In genomic region chr17:45595736-45596390, GRCm38 (mm10) we compare ENCODE assay signal across 8 mouse cellular contexts. TPM values are rescaled to one million over a fixed set of nuclear protein-coding genes. Genes with fewer than 3 reads are reported as not detected.
DNase-seq lines count a peak whose midpoint lies in the region; ATAC-seq and TF ChIP-seq lines count a peak whose summit lies in the region.

No protein-coding gene starts in this region.

- H3K4me1 ChIP-seq in lung, adult 2 months (ENCODE audit: control insufficient read depth, insufficient read depth, low read length): peaks cover 39% of the 10 kb centered on the region
- H3K4me1 ChIP-seq in bone marrow, adult 2 months (ENCODE audit: control insufficient read depth, insufficient read depth, low read length): peaks cover 1% of the 10 kb centered on the region
- H3K4me1 ChIP-seq in heart, postnatal 0 days (ENCODE audit: control insufficient read depth, insufficient read depth): peaks cover 58% of the 10 kb centered on the region
- H3K4me1 ChIP-seq in liver, postnatal 0 days (ENCODE audit: insufficient read depth): peaks cover 75% of the 10 kb centered on the region

- H3K9ac ChIP-seq in heart, postnatal 0 days (replicated peaks; ENCODE audit: low read depth, low read length): peak overlapping the region; percentile 64
- H3K9ac ChIP-seq in liver, postnatal 0 days (replicated peaks): peak overlapping the region; percentile 80

- TF ChIP-seq EP300 in heart, postnatal 0 days (IDR thresholded peaks at IDR 0.05; ENCODE audit: low read depth): no peak
- TF ChIP-seq EP300 in liver, postnatal 0 days (IDR thresholded peaks at IDR 0.05; ENCODE audit: low read depth): no peak

- DNase-seq in lung, adult 2 months: no peak
- no peak for DNase-seq in lung, adult 18-20 months
- DNase-seq in heart, postnatal 0 days (ENCODE audit: low spot score): no peak
- DNase-seq in liver, postnatal 0 days: no peak
- no peak for DNase-seq in natural killer cell, adult 2 months (ENCODE audit: low spot score in 2 of 2)
- no peak for DNase-seq in adrenal gland, adult 18-20 months (ENCODE audit: low spot score in 2 of 2)
- DNase-seq in adrenal gland, adult 8-10 months: no peak

- H3K36me3 ChIP-seq in heart, postnatal 0 days (replicated peaks; ENCODE audit: control insufficient read depth, insufficient read depth, low read length): no peaks in the 10 kb centered on the region
- peaks cover 8% of the 10 kb centered on the region for H3K36me3 ChIP-seq in liver, postnatal 0 days (replicated peaks; ENCODE audit: insufficient read depth, low read length)

- peak overlapping the region; percentile 96 for H3K4me2 ChIP-seq in heart, postnatal 0 days (ENCODE audit: low read depth, low read length)
- H3K4me2 ChIP-seq in liver, postnatal 0 days (ENCODE audit: low read depth, low read length): peak overlapping the region; percentile 96

- no peak for TF ChIP-seq POLR2A in lung, adult 2 months (IDR thresholded peaks at IDR 0.05; ENCODE audit: borderline replicate concordance, extremely low read depth, low read depth, low read length)
- TF ChIP-seq POLR2A in bone marrow, adult 2 months (IDR thresholded peaks at IDR 0.05; ENCODE audit: borderline replicate concordance, control insufficient read depth, low read depth, low read length): no peak

- H3K27me3 ChIP-seq in heart, postnatal 0 days (ENCODE audit: control insufficient read depth, insufficient read depth, low read length): no peaks in the 10 kb centered on the region
- no peaks in the 10 kb centered on the region for H3K27me3 ChIP-seq in liver, postnatal 0 days (ENCODE audit: insufficient read depth, low read length)

- TF ChIP-seq CTCF in lung, adult 2 months (IDR thresholded peaks at IDR 0.05; ENCODE audit: insufficient read depth, low read length): no peak
- TF ChIP-seq CTCF in bone marrow, adult 2 months (IDR thresholded peaks at IDR 0.05; ENCODE audit: control insufficient read depth, insufficient read depth, low read length): no peak
- no peak for TF ChIP-seq CTCF in heart, postnatal 0 days (IDR thresholded peaks at IDR 0.05; ENCODE audit: low read depth)
- TF ChIP-seq CTCF in liver, postnatal 0 days (IDR thresholded peaks at IDR 0.05; ENCODE audit: low read depth): no peak

- no peak for ATAC-seq in heart, postnatal 0 days (ENCODE audit: insufficient read depth, low read depth)
- ATAC-seq in liver, postnatal 0 days: no peak

- H3K27ac ChIP-seq in bone marrow, adult 2 months (ENCODE audit: control insufficient read depth, insufficient read depth, low read depth, low read length, poor library complexity): peak overlapping the region; percentile 21; the same call in 1 of the 2 replicates
- peak overlapping the region; percentile 72 for H3K27ac ChIP-seq in heart, postnatal 0 days (ENCODE audit: low read depth)
- peak overlapping the region; percentile 77 for H3K27ac ChIP-seq in liver, postnatal 0 days (ENCODE audit: low read depth)

- H3K9me3 ChIP-seq in heart, postnatal 0 days (replicated peaks; ENCODE audit: control insufficient read depth, low read length): no peaks in the 10 kb centered on the region
- H3K9me3 ChIP-seq in liver, postnatal 0 days (ENCODE audit: low read length): no peaks in the 10 kb centered on the region

- peak overlapping the region; percentile 79 for H3K4me3 ChIP-seq in lung, adult 2 months (replicated peaks; ENCODE audit: extremely low read depth, low read depth, low read length)
- peak overlapping the region; percentile 91 for H3K4me3 ChIP-seq in bone marrow, adult 2 months (replicated peaks; ENCODE audit: control insufficient read depth, low read depth, low read length)
- peak overlapping the region; percentile 66 for H3K4me3 ChIP-seq in heart, postnatal 0 days (ENCODE audit: low read depth, low read length)
- H3K4me3 ChIP-seq in liver, postnatal 0 days (ENCODE audit: low read depth, low read length): peak overlapping the region; percentile 75

- 18% methylated on average over 23 of the region's 23 CpGs for WGBS in lung, adult 2 months
- WGBS in bone marrow, adult 2 months: 18% methylated on average over 23 of the region's 23 CpGs
- WGBS in heart, postnatal 0 days: 23% methylated on average over 23 of the region's 23 CpGs
- WGBS in liver, postnatal 0 days (ENCODE audit: insufficient replicate concordance): 14% methylated on average over 23 of the region's 23 CpGs

RNA-seq across cellular contexts. Expression of gene Slc29a1, which starts 3.5 kb away (rescaled TPM):
- polyA plus RNA-seq in lung, adult 2 months (2012; rRNA removed): 185 and 186 TPM in 2 replicates
- 73.1 and 109 TPM in 2 replicates for polyA plus RNA-seq in bone marrow, adult 2 months (2011; ENCODE audit: insufficient read depth, insufficient read length, low replicate concordance, missing spikeins)
- total RNA-seq in heart, postnatal 0 days (2014; rRNA removed; ENCODE audit: low replicate concordance): 236 and 368 TPM in 2 replicates
- 105 and 107 TPM in 2 replicates for polyA plus RNA-seq in heart, postnatal 0 days (2015; fragmentation: Nextera tagmentation; extraction: Ambion mirVana)
- polyA plus RNA-seq in liver, postnatal 0 days (2015; fragmentation: Nextera tagmentation; extraction: Ambion mirVana): 83.0 and 91.6 TPM in 2 replicates
- total RNA-seq in adrenal gland, adult 18-20 months (2021): 100 to 1,000 TPM; 121 to 161 TPM
- total RNA-seq in adrenal gland, adult 8-10 months (2022): 100 to 1,000 TPM; 145 to 174 (median 158) TPM

RNA-seq across cellular contexts. Expression of gene Mymx, which starts 6.0 kb away (rescaled TPM):
- not detected in 2 replicates for polyA plus RNA-seq in lung, adult 2 months (2012; rRNA removed)
- polyA plus RNA-seq in bone marrow, adult 2 months (2011; ENCODE audit: insufficient read depth, insufficient read length, low replicate concordance, missing spikeins): 9.3 TPM in 1 of 2 replicates, not detected in the other
- total RNA-seq in heart, postnatal 0 days (2014; rRNA removed; ENCODE audit: low replicate concordance): not detected in 2 replicates
- polyA plus RNA-seq in heart, postnatal 0 days (2015; fragmentation: Nextera tagmentation; extraction: Ambion mirVana): not detected in 2 replicates
- polyA plus RNA-seq in liver, postnatal 0 days (2015; fragmentation: Nextera tagmentation; extraction: Ambion mirVana): 0.19 TPM in 1 of 2 replicates, not detected in the other
- not detected for total RNA-seq in adrenal gland, adult 18-20 months (2021)
- under 1 TPM in 2 of 4 experiments, not detected in 2; 0.32 to 0.38 TPM for total RNA-seq in adrenal gland, adult 8-10 months (2022)

RNA-seq across cellular contexts. Expression of gene Hsp90ab1, which starts 22.8 kb away (rescaled TPM):
- polyA plus RNA-seq in lung, adult 2 months (2012; rRNA removed): 212 and 340 TPM in 2 replicates
- polyA plus RNA-seq in bone marrow, adult 2 months (2011; ENCODE audit: insufficient read depth, insufficient read length, low replicate concordance, missing spikeins): 576 and 1,077 TPM in 2 replicates
- total RNA-seq in heart, postnatal 0 days (2014; rRNA removed; ENCODE audit: low replicate concordance): 716 and 846 TPM in 2 replicates
- polyA plus RNA-seq in heart, postnatal 0 days (2015; fragmentation: Nextera tagmentation; extraction: Ambion mirVana): 756 and 767 TPM in 2 replicates
- 419 and 445 TPM in 2 replicates for polyA plus RNA-seq in liver, postnatal 0 days (2015; fragmentation: Nextera tagmentation; extraction: Ambion mirVana)
- 1,000 to 10,000 TPM; 2,801 to 2,860 TPM for total RNA-seq in adrenal gland, adult 18-20 months (2021)
- 1,000 to 10,000 TPM; 1,432 to 3,205 (median 1,905) TPM for total RNA-seq in adrenal gland, adult 8-10 months (2022)

RNA-seq across cellular contexts. Expression of gene Slc35b2, which starts 32.2 kb away (rescaled TPM):
- polyA plus RNA-seq in lung, adult 2 months (2012; rRNA removed): 89.9 and 102 TPM in 2 replicates
- polyA plus RNA-seq in bone marrow, adult 2 months (2011; ENCODE audit: insufficient read depth, insufficient read length, low replicate concordance, missing spikeins): 14.7 and 22.7 TPM in 2 replicates
- 87.8 and 137 TPM in 2 replicates for total RNA-seq in heart, postnatal 0 days (2014; rRNA removed; ENCODE audit: low replicate concordance)
- 64.8 and 68.3 TPM in 2 replicates for polyA plus RNA-seq in heart, postnatal 0 days (2015; fragmentation: Nextera tagmentation; extraction: Ambion mirVana)
- polyA plus RNA-seq in liver, postnatal 0 days (2015; fragmentation: Nextera tagmentation; extraction: Ambion mirVana): 47.7 and 47.9 TPM in 2 replicates
- 10 to 100 TPM; 28.1 to 44.2 TPM for total RNA-seq in adrenal gland, adult 18-20 months (2021)
- total RNA-seq in adrenal gland, adult 8-10 months (2022): 10 to 100 TPM; 51.7 to 68.9 (median 61.0) TPM

RNA-seq across cellular contexts. Expression of gene Nfkbie, which starts 40.4 kb away (rescaled TPM):
- 7.2 and 7.8 TPM in 2 replicates for polyA plus RNA-seq in lung, adult 2 months (2012; rRNA removed)
- 6.9 and 14.8 TPM in 2 replicates for polyA plus RNA-seq in bone marrow, adult 2 months (2011; ENCODE audit: insufficient read depth, insufficient read length, low replicate concordance, missing spikeins)
- total RNA-seq in heart, postnatal 0 days (2014; rRNA removed; ENCODE audit: low replicate concordance): 1.2 and 3.0 TPM in 2 replicates
- polyA plus RNA-seq in heart, postnatal 0 days (2015; fragmentation: Nextera tagmentation; extraction: Ambion mirVana): 1.7 and 1.9 TPM in 2 replicates
- 2.8 and 3.0 TPM in 2 replicates for polyA plus RNA-seq in liver, postnatal 0 days (2015; fragmentation: Nextera tagmentation; extraction: Ambion mirVana)
- 1 to 10 TPM; 2.7 to 3.5 TPM for total RNA-seq in adrenal gland, adult 18-20 months (2021)
- total RNA-seq in adrenal gland, adult 8-10 months (2022): 1 to 10 TPM; 4.2 to 6.4 (median 5.6) TPM

Comparison
In these comparisons a context has a peak if more than half of its experiments do, and no peak if none do; other contexts are left out.
1. H3K27ac ChIP-seq: peak in every context shown above with its lines; median percentile 77 in liver, postnatal 0 days; 72 in heart, postnatal 0 days; 21 in bone marrow, adult 2 months.